Mouse (Mus musculus) liver, embryonic 14.5 days (tissue): ENCODE results near the gene Stx11.

Experiments used
- CTCF ChIP-seq: IDR thresholded peaks from 2 replicates; pipeline ENCODE4 v1.5.1; 2016; ENCODE audit warnings: antibody characterized with exemption, low read depth, control low read depth
- EP300 ChIP-seq: IDR thresholded peaks from 2 replicates; pipeline ENCODE4 v1.6.1; 2016; ENCODE audit warnings: antibody characterized with exemption, low read depth

- TF ChIP-seq EP300, result no peak
- TF ChIP-seq CTCF, result no peak
Observed at GRCm38 (mm10) chr10:13008737-13009121, 44.6 kb upstream of the Stx11 start.
